Mouse (Mus musculus) erythroblast, embryonic 14.5 days (primary cell): ENCODE data around the gene Sema3f. TPM values are rescaled to one million over a fixed set of nuclear protein-coding genes. Genes with fewer than 3 reads are reported as not detected.

ENCODE experiments used
- H3K27me3 ChIP-seq: 2 replicates; pipeline ENCODE4 v1.6.1; 2012; ENCODE audit warnings: inconsistent platforms; ENCODE audit not compliant: control insufficient read depth
- H3K36me3 ChIP-seq: 2 replicates; pipeline ENCODE4 v1.6.1; 2012; ENCODE audit warnings: mild to moderate bottlenecking, inconsistent platforms; ENCODE audit not compliant: control insufficient read depth
- H3K4me1 ChIP-seq: 2 replicates; pipeline ENCODE4 v1.6.1; 2012; ENCODE audit warnings: inconsistent platforms; ENCODE audit not compliant: control insufficient read depth
- H3K4me3 ChIP-seq: replicated peaks from 2 replicates; pipeline ENCODE3; 2012; ENCODE audit warnings: moderate library complexity, mild to moderate bottlenecking, inconsistent platforms
- H3K9me3 ChIP-seq: 2 replicates; pipeline ENCODE4 v1.6.1; 2012; ENCODE audit warnings: low read length, inconsistent platforms, mixed read lengths; ENCODE audit not compliant: control insufficient read depth
- GATA1 ChIP-seq: IDR thresholded peaks from 2 replicates; pipeline ENCODE4 v1.6.1; 2012; ENCODE audit warnings: low read length, inconsistent platforms, mixed read lengths
- TAL1 ChIP-seq: IDR thresholded peaks from 3 replicates; pipeline ENCODE4 v1.6.1; 2012; ENCODE audit warnings: low read length, inconsistent platforms, mixed read lengths
- polyA plus RNA-seq: library from polyadenylated mRNA; stranded (reverse); fragments of >175 nt; gene quantifications from 2 replicates; pipeline ENCODE4 v1.2.3, GENCODE M21; 2012

Sema3f gene
- 0.08 TPM in 1 of 2 replicates, not detected in the other for polyA plus RNA-seq

GRCm38 (mm10) chr9:107709697-107710483, at the start of gene Sema3f:
Gene Sema3f (minus strand): TSS chr9:107710475.
- Histone ChIP-seq H3K36me3 (no peaks in the 10 kb centered on the region), H3K27me3 (peaks cover 88% of the 10 kb centered on the region), H3K9me3 (peaks cover 2% of the 10 kb centered on the region; the same call in 1 of the 2 replicates), H3K4me3 (peak within 1 kb of the TSS; percentile 55), H3K4me1 (peaks cover 17% of the 10 kb centered on the region)
- TF ChIP-seq GATA1 = no peak
- TF ChIP-seq TAL1 = no peak

DNA sequence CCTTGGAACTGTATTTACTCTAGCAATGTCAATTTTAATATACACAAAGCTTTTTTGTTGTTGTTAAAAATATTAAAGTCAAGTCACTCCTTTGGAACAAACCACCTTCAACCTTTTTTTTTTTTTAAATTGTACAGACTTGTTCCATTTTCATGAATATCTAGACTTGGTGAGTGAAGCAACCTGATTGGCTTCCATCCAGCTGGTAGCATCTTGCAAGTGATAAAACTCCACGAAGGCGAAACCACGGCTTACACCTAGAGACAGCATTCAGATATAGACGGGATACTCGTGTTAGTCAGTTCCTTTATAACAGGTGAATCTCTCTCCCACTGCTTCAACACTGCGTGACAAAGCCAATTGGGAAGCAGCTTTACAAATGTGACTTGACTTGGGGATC, 49.3 kb upstream of the Sema3f start:
- H3K36me3 ChIP-seq = peaks cover 100% of the 10 kb centered on the region
- H3K9me3 ChIP-seq = no peaks in the 10 kb centered on the region
- no peaks in the 10 kb centered on the region; the same call in 1 of the 2 replicates for H3K4me1 ChIP-seq
- no peaks in the 10 kb centered on the region for H3K27me3 ChIP-seq
- TF ChIP-seq GATA1 (no peak), TAL1 (no peak)
- H3K4me3 ChIP-seq = no peak overlapping the region

GRCm38 (mm10) chr9:107750378-107750777, 40.1 kb upstream of the Sema3f start:
- H3K4me1 ChIP-seq = peaks cover 19% of the 10 kb centered on the region
- H3K4me3 ChIP-seq = no peak overlapping the region
- TF ChIP-seq TAL1 = no peak
- no peak for TF ChIP-seq GATA1
- peaks cover 96% of the 10 kb centered on the region for H3K36me3 ChIP-seq
- H3K9me3 ChIP-seq = no peaks in the 10 kb centered on the region
- H3K27me3 ChIP-seq = no peaks in the 10 kb centered on the region

DNA sequence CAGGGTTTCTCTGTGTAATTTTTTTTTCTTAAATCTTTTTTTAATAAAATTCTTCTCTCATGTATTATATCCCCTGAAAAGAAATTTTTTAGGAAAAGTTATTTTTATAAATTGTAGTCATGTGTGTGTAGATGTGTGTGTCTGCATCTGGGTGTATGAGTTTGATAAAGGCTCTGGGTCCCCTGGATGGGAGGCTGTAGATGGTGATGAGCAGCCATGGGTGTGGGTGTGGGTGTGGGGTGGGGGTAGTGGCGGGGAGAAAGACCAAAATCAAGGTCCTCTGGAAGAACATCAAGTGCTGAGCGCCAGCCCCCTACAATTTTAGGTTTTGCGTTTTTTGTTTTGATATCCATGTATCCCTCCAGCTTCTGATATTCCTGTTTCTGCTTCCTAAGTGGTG, 37.8 kb upstream of the Sema3f start:
- Histone ChIP-seq H3K27me3 (no peaks in the 10 kb centered on the region), H3K36me3 (peaks cover 99% of the 10 kb centered on the region), H3K9me3 (no peaks in the 10 kb centered on the region), H3K4me3 (no peak overlapping the region), H3K4me1 (peaks cover 19% of the 10 kb centered on the region)
- TF ChIP-seq GATA1 (no peak), TAL1 (no peak)

DNA sequence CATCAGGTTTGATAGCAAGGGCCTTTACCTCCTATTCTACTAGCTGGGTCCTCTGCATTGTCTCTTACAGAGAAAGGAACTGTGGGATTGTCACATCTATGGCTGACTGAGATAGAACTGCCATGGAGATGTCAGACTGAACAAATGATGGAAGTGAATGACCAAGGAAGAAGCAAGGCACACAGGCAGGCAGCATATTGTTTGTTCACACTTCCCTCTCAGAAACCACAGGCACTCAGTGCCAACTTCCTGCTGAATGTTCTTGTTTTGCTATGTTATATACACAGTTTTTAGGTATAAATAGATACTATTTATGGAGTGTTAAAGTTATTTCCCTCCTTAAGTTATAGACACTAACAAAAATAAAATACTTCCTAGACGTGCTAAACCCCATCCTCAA, 37.0 kb upstream of the Sema3f start:
- H3K36me3 ChIP-seq = peaks cover 99% of the 10 kb centered on the region
- H3K4me3 ChIP-seq = no peak overlapping the region
- TF ChIP-seq TAL1 (no peak), GATA1 (no peak)
- H3K9me3 ChIP-seq = no peaks in the 10 kb centered on the region
- H3K27me3 ChIP-seq = no peaks in the 10 kb centered on the region
- peaks cover 19% of the 10 kb centered on the region for H3K4me1 ChIP-seq

DNA sequence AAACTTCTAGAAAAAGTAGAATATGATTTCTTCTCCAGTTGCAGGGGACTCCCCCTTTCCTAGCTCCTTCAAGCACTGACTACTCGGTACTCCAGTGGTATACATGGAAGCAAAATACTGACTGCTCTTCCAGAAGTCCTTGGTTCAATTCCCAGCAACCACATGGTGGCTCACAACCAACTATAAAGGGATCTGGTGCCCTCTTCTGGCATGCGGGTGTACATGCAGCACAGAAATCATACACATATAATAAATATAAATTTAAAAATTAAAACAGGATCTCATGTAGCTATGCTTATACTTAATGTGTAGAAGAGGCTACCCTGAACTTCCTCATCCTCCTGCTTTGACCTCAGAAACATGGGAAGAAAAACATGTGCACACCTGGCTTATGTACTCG, 36.4 kb upstream of the Sema3f start:
- H3K27me3 ChIP-seq = no peaks in the 10 kb centered on the region
- TF ChIP-seq TAL1 = no peak
- TF ChIP-seq GATA1 = no peak

DNA sequence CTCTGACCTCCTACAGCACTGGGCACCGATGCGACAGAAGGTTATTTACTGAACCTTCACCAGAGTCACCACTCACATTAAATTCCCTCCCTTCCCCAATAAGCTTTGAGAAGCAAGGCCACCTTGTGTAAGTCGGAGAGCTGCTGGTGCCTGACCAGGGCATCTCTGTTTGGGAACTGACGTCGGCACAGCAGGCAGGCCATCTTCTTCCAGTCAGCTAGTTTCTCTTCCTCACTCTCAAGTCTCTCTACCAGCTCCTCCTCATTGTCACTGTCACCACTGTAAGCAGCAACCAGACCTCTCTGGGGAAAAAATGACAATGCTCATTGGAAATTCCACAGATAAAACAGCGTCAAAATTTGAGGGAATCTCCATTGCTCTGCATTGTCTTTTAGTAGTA, 33.8 kb upstream of the Sema3f start:
- Histone ChIP-seq H3K4me1 (peaks cover 13% of the 10 kb centered on the region), H3K9me3 (no peaks in the 10 kb centered on the region), H3K36me3 (peaks cover 99% of the 10 kb centered on the region), H3K27me3 (no peaks in the 10 kb centered on the region), H3K4me3 (no peak overlapping the region)
- TF ChIP-seq GATA1 (no peak), TAL1 (no peak)

More for the DNA sequence above, 36.4 kb upstream of the Sema3f start:
- peaks cover 99% of the 10 kb centered on the region for H3K36me3 ChIP-seq
- peaks cover 19% of the 10 kb centered on the region for H3K4me1 ChIP-seq
- no peaks in the 10 kb centered on the region for H3K9me3 ChIP-seq
- no peak overlapping the region for H3K4me3 ChIP-seq

DNA sequence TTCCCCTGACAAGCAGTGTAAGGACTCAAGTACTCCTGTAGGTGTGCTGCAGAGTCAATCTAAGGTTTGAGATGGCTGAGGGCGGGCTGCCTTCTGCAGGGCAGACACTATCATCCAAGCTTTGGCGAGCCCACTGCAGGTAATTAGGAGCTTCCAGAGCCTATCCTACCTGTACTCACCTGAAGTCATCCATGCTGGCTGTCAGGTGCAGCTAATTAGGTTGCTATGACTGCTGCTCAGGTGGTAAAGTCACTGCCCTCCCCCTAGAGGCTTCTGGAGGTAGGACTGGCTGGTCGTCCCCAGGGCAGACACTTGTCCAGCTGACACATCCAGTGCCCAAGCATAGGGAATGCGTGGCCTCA, 28.5 kb upstream of the Sema3f start:
- no peak overlapping the region for H3K4me3 ChIP-seq
- no peaks in the 10 kb centered on the region for H3K9me3 ChIP-seq
- peaks cover 65% of the 10 kb centered on the region for H3K36me3 ChIP-seq
- H3K27me3 ChIP-seq = peaks cover 28% of the 10 kb centered on the region
- H3K4me1 ChIP-seq = peaks cover 28% of the 10 kb centered on the region
- TF ChIP-seq GATA1 = no peak
- no peak for TF ChIP-seq TAL1

GRCm38 (mm10) chr9:107738020-107738840, 28.0 kb upstream of the Sema3f start:
- H3K9me3 ChIP-seq = no peaks in the 10 kb centered on the region
- H3K27me3 ChIP-seq = peaks cover 28% of the 10 kb centered on the region
- peaks cover 28% of the 10 kb centered on the region for H3K4me1 ChIP-seq
- TF ChIP-seq TAL1 (no peak), GATA1 (no peak)
- H3K4me3 ChIP-seq = no peak overlapping the region
- H3K36me3 ChIP-seq = peaks cover 59% of the 10 kb centered on the region
